Mouse (Mus musculus) liver, postnatal 0 days (tissue): Measurements from ENCODE around the gene Ppp1r9b.

Experiments used
- CTCF ChIP-seq: sonication (generic); IDR thresholded peaks from 2 replicates; pipeline ENCODE4 v1.5.1; 2016; ENCODE audit warnings: antibody characterized with exemption, low read depth
- EP300 ChIP-seq: IDR thresholded peaks from 2 replicates; pipeline ENCODE4 v1.6.1; 2016; ENCODE audit warnings: antibody characterized with exemption, low read depth, mild to moderate bottlenecking

GRCm38 (mm10) chr11:94996101-94996500 is 5.3 kb downstream of the Ppp1r9b start:
- TF ChIP-seq CTCF (no peak), EP300 (no peak)
